Mouse (Mus musculus) left cerebral cortex, postnatal 10 days (tissue): ENCODE data around the gene Dedd. TPM values are rescaled to one million over a fixed set of nuclear protein-coding genes. Genes with fewer than 3 reads are reported as not detected.
"Not testable (repeated sequence)": the region's sequence is repeated elsewhere in the genome, so short reads cannot be mapped to it uniquely, and the experiment has no call there.

Experiments
- DNase-seq, 2 experiments: peaks; one replicate each; pipeline ENCODE4 v3.0.0; 2021 to 2022; ENCODE audit warnings: low spot score in 2 of 2, mixed read lengths in 1 of 2; ENCODE audit errors: extremely low spot score in 1 of 2
- intact Hi-C: fragments of 180-260 bp; cut with DNase I; formaldehyde crosslinking; loops from one replicate; pipeline ENCODE4 v1.15.1; 2025
- total RNA-seq, 2 experiments: library from RNA; stranded (reverse); gene quantifications; 2 replicates each; pipeline ENCODE4 v1.2.3; 2021

Dedd gene
- total RNA-seq, 2 experiments from 2014 or later: 34.6 to 37.8 TPM

DNA sequence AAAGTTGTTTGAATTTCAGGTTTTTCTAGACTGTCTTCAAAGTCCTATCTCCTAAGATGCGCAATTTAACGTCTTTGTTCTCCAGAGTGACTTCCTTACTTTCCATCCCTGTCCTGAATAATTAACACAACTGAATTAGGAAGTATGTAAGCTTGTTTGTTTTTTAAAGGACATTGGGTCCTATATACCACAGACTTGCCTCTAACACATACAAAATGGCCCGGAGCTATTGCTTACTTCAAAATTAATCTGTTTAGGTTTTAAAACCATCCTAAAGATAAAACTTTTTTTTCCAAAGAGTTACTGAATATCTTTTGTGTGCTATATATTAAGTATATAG is 33.9 kb upstream of the Dedd start:
- intact Hi-C loops: loop anchor here (2.0 kb wide), 1 partner anchor 34 kb away; the partner anchor contains the start of gene Dedd
- DNase-seq: no peak

DNA sequence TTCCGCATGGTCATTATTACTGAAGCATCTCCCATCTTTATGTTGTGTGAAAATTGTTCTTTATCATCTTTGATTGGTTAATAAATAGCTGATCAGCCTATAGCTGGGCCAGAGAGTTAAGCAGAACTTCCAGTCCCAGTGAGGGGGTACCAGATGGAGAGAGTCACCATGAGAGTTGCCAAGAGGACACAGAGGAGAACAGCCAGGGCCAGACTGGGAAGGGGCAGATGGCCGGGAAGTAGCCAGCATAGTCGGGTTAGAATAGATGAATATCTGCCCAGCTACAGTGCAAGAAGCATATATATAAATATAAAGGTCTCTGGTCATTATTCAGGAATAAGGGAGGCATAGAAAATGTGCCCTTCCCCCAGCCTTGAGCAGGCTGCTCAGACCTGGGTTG is 30.7 kb upstream of the Dedd start:
- intact Hi-C loops: no loop called here

DNA sequence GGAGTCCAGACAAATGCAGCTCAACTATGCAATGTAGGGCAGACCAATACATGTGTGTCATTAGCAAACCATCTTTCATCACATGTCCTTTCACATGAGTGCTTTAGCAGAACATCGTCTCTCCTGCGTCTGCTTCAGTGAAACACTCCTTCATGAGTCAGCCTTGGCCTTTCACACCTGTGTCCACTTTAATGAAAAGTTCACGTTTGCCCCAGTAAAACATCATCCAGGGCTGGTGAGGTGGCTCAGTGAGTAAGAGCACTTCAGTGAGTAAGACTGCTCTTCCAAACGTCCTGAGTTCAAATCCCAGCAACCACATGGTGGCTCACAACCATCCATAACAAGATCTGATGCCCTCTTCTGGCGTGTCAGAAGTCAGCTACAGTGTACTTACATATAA is 22.8 kb upstream of the Dedd start:
- intact Hi-C loops, DNase-seq: not testable (repeated sequence)

More for the DNA sequence above, 30.7 kb upstream of the Dedd start:
- DNase-seq: no peak

DNA sequence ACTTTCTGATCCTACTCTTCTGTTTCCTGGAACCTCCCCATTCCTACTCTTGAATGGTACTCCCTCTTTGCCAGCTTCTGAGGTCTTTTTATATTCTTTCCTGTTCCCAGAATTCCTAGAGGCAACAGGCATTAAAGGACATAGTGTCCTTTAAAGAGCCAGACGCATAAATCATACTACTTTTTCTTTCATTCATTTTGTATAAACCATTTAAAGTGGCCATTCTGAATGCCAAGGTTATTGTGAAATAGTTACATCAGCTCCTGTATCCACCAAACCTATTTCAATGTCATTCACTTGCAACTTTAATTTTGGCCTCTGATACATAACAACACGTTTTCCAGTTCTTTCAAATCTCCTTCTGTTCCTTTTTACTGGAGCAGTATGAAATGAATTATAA is 19.6 kb upstream of the Dedd start:
- no peak for DNase-seq
- intact Hi-C loops: no loop called here

DNA sequence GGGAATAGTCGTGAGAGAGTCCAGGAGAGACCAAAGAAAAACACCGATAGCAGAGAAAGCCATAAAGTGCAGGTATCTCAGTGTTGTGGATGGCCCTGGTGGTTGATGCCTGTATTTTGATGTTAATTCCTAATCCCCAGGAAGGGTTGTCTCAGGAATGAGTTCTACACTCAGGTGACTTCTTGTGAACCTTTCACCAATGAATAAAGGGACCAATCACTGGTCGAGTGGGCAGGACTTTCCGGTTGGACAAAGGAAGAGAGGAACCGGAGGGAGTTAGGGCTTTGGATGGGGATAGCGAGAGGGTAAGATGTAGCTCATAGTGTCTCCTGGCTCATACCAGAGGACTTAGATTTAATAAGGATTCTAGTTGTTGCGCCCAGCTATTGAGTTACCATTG is 9.2 kb upstream of the Dedd start:
- no peak for DNase-seq
- intact Hi-C loops: loop anchor here (5.0 kb wide), 1 partner anchor 38 kb away; no protein-coding TSS in a partner anchor

DNA sequence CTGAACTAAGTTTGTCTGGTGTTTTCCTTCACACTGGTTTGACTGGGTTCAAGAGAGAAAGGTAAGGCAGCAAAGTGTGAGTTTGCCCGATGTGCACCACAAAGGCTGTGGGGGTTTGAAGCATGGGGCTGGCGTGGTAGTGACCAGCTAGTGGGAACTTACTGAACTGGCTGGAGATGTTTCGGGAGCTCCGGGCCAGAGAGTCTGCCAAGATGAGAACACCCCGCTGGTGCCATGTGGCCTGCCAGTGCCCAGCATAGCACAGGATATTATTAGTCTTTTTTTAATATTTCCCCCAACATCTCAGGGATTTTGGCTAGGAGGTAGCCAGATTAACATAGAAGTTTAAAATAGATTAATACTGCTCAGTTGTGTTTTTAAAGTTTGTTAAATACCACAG is 8.8 kb upstream of the Dedd start:
- DNase-seq: no peak
- intact Hi-C loops: loop anchor here (5.0 kb wide), 1 partner anchor 37 kb away; no protein-coding TSS in a partner anchor

DNA sequence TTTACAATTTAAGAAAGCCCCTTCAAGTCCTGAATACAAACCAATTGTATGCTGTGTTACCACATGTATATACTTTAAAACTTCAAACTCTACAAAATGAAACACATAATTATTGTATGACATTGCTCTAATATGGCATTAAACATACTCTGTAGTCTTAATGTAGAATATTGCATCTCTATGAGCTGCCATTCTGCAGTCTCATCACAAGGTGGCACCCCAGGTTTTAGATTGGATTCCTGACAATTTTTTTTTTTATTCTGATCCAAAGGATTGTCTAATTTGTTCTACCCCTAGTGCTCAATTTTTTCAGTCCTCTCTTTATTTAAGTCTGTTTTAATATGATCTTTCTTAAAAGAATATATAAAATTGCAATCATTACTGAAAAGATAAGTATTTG is 7.5 kb upstream of the Dedd start:
- no peak for DNase-seq
- intact Hi-C loops: loop anchor here (5.0 kb wide), 1 partner anchor 36 kb away; no protein-coding TSS in a partner anchor

DNA sequence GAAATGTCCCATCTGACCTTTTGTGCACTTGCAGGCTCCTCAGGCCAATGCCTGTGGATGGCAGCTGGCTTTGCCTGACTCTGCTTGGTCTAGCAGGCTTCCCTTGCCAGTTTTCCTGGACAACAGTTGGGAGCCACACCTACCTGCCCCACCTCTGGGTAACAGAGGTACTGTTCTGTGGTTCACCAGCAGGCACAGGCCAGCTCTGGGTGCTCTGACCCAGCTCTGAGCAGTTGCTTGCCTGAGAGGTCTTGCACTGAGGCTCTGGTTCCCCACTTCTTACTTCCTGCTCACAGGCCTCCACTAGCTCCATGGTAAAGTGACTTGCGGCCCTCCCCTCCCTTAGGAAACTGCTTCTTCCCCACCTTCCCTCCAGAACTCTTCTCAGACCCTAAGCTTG is 6.9 kb upstream of the Dedd start:
- intact Hi-C loops: loop anchor here (5.0 kb wide), 1 partner anchor 35 kb away; no protein-coding TSS in a partner anchor
- no peak for DNase-seq

DNA sequence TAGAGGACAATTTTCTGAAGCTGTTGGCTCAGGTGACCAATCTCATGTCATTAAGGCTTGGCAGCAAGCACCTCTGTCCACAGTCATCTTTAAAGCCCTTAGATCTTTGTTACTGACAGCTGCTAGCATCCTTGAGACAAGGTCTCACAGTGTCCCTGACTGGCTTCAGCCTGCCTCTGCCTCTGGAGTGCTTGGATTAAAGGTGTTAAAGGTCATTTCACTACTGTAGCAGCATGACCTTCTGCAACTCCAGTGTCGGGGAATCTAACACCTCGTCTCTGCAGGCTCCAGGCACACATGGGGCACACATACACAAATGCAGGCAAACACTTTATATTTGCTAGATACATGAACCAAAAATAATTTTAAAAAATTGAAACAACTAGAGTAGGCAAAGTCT is 3.4 kb upstream of the Dedd start:
- intact Hi-C loops: no loop called here
- DNase-seq: no peak

DNA sequence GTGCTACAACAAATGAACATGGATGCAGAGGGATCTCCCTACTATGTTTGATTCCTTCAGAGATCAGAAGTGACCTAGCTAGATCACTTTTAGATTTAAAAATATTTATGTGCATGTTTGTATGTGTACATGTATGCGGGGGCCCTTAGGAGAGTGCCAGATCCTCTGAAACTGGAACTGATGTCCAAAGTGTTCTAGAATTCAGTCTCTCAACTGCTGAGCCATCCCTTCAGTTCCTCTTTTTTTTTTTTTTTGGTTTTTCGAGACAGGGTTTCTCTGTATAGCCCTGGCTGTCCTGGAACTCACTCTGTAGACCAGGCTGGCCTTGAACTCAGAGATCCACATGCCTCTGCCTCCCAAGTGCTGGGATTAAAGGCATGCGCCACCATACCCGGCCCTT is 2.4 kb upstream of the Dedd start:
- DNase-seq, intact Hi-C loops: not testable (repeated sequence)

DNA sequence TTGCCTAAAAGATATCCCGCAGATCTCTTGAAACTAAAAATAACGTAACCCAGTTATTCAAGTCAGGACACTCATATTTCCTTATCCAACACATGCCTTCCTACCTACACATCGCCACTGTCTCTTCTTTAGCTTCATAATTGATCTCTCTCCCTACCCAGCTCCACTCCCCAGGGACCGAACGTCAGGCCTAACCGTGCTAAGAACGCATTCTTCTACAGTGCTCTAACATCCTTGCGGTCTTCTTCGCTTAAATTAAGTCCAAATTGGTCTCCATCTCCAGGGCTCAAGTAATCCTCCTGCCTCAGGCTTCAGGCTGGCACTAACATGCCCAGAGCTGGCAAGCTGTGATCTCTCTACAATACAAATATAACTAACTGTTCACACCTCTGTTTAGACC is 701 bp upstream of the Dedd start:
- no peak for DNase-seq
- intact Hi-C loops: loop anchor here (2.0 kb wide), 1 partner anchor 33 kb away; the partner anchor contains the start of gene Ufc1

DNA sequence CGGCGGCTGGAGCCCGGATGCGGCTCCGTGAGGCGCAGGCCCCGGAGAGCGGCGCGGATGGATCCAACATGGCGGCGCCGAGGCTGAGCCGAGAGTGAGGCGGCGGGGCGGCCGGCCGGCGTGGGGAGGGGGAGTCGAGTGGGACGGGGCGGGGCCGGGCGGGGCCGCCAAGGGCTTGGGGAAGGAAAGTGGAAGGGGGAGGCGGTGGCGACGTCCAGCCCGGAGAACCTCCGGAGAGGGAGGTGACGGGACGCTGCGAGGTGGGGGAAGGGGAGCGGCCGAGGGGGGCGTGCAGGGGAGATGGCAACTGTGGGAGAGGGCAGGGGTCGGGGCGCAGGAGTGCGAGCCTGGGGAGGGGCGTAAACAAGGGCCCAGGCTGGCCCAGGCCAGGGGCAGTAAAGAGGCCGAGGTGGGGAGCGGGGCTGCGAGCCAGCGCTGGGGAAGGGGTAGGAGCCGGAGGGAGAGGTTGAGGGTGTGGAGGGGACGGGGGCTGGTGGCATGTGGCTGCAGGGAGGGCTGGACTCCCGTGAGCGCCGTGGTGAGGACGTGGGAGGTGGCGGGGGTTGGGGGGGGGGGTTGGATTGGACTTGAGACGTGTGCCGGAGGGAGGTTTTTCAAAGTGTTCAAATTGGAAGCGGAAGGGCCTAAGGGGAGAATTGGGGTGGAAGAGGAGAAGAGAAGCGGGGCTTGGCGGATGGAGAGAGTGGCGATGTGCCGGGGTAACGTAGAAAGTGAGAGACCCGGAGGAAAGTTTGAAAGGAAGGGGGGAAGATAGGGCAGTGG is 679 bp downstream of the Dedd start:
- intact Hi-C loops: loop anchor here (2.0 kb wide), 1 partner anchor 35 kb away; the partner anchor contains the start of gene Ufc1
- DNase-seq: peak; percentile 33 to 91

DNA sequence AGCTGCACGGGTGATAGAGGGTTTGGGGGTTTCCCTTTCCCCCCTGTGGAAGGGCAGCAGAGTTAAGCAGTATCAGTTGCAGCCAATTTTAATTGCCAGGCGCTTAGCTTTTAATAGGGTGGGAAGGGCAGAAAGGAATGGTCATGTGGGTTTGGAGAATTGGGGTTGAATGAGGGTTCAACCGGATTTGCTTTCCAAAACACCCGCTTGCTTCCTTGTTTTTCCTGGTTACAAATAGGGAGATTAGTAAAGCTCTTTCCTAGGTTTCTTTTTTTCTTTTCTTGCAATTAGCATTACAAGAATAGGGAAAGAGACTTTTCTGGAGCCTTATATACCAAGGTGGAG is 1.2 kb downstream of the Dedd start:
- no peak for DNase-seq
- intact Hi-C loops: no loop called here

DNA sequence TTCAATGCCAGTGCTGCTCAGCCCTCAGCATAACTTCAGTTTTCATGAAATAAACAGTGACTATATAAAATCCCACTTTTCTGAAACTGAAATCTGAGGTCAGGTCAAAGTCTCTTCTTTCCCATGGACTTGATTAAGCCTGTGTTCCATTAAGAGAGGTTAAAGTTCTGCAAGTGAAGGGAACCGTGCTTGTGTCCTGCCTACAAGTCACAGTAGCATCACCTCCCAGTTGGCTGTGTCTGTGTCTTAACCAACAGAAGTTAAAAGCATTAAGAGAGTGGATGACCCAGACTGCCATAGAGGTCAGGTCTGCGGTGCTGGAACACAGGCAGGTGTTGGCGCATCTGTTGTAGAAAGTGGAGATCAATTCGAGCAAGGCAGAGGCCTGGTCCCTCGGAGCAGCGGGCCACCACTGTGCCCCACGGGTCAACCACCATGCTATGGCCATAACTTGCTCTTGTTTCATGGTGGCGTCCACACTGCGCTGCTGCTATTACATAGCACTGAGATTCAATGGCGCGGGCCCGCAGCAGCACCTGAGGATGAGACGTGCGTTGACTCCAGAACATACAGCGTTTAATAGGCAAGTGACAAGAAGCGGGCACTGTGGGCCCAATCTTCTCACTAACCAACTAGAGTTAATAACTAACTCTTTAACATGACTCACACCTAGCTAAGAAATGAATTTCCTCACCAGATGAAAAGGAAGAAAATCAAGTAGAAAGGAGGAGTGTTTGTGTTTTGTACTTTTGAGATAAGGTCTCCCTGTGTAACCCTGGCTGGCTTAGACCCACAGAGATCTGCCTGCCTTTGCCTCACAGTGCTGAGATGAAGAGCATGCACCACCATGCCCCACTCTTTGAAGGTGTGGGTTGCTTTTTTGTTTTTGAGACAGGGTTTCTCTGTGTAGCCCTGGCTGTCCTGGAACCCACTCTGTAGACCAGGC is 13.6 kb downstream of the Dedd start:
- no peak for DNase-seq
- intact Hi-C loops: no loop called here

DNA sequence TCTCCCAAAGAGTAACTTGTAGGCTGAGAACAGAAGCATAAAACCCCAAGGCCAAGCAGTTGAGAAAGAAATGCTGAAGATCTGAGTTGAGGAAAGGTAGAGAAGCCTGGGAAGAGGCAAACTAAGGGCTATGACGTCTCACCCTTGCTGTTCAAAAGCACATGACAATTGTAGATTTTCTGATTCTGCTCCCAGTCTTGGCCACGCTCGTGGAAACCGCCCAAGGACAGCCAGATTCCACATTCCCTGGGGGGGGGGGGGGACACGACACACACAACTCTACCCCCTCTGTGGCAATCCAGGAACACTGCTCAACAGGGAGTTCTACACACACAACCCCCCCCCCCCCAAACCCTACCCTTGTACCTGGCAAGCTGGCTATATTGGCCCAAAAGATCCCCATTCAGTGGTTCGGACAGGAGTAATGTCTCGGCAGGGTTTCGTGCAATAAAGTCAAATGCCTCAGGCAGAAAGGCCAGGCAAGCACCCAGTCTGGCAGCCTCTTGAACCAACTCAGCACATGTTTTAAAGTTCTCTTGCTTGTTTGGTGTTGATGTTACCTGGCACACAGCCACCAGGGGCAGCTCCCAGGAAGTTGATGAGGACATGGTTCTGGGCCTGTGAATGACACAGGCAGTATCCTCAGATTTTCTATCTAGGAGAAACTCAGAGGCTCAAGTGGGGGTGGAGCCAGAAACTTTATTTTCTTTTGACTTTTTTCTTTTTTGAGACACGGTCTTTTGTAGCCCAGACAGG is 15.2 kb downstream of the Dedd start:
- DNase-seq: peak in 1 of 2 experiments; percentile 58
- intact Hi-C loops: no loop called here

DNA sequence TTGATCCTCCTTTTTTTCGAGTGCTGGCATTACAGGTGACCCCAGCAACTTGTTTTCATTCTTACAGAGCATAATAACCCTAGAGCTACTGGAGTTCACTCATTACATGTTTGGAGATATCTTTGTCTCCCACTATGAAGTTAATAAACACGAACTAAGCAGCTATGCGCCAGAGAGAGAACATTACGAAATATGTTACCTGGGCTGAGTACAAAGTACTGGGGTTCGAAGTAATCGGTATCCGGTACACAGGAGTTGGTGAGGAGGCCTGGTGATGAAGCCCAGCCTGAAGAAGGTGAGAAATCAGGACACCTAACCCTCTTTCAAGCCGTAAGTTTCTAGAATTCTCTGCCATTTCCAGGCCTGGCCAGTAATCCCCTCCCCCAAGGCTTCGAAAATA is 15.8 kb downstream of the Dedd start:
- intact Hi-C loops: no loop called here

DNA sequence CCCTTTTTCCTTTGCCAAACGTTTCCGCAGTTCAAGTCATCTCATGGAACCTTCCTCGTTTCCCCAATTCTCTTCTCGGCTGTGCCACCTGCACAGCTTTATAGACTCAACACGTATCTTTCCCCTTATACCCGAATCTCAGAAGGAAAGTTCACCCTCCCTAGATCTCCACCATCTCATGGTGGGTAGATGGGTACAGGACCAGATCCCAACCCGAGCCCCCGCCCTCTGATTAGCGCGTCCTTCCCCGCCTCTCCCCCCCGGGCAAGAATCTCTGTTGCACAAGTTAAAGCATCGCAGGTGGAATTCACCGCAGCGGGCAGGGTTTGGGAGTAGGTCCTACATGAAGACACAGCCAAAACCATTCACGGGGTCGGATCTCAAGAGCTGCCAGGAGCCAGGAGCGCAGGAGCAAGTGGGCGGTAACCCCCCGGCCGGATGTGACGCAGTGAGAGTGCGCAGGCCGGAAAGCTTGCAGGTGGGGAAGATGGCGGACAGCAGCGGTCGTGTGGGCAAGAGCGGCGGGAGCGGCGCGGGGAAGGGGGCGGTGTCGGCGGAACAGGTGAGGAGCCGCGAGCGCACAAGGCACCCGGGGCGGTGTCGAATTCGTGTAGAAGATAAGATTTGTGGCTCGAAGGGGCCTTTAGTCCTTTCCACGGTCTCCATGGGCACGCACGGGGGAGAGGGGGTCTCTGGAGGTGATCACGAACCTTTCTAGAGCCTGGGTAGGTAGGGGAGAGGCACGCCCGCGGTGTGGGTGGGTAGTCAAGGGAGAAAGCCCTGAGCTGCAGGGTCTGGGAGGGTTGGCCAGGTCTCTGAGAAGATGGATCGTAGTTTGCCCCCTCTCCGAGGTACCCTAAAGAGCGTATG is 16.5 kb downstream of the Dedd start, which contains the start of the genes Nit1 and Pfdn2:
Gene Nit1, minus strand, starts transcription at position 422 of the 870 bp plus-strand sequence.
Gene Pfdn2, plus strand, starts transcription at position 446 of the 870 bp plus-strand sequence.
- intact Hi-C loops: no loop called here
- peak; percentile 92 to 94 for DNase-seq

More for the DNA sequence above, 15.8 kb downstream of the Dedd start:
- DNase-seq: no peak

DNA sequence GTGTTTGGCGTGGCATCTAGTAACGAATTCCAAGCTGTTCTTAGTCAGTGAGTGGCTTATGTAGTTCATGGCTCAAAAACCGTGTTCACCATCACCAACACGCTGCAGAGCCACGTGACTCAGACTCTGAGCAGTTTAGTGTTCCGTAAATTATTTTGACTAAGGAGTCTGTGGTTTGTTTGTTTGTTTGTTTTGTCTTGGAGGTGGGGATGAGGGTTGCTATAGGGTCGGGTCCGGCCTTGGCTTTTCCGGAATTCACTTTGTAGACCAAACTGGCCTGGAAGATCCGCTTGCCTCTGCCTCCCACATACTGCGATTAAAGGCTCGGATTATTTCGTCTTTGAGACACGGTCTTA is 17.1 kb downstream of the Dedd start:
- no peak for DNase-seq
- intact Hi-C loops: no loop called here
